Mouse (Mus musculus): ENCODE measurements around the gene Pgp. TPM values are rescaled to one million over a fixed set of nuclear protein-coding genes. Genes with fewer than 3 reads are reported as not detected.
A peak's percentile ranks its signal among the peaks of the same experiment; 100 is the strongest.

The Pgp gene
- polyA plus RNA-seq, 1 experiment from 2014 or later: 42.5 TPM

GRCm38 (mm10) chr17:24485090-24485860 lies 15.1 kb downstream of the Pgp start:
- no peak overlapping the region for H3K9ac ChIP-seq (replicated peaks; ENCODE audit: low read depth)
- H3K27ac ChIP-seq (ENCODE audit: low read length): no peak overlapping the region
- no peak overlapping the region for H3K4me3 ChIP-seq (ENCODE audit: low read depth, low read length)
- H3K27me3 ChIP-seq (replicated peaks; ENCODE audit: insufficient read depth, low read length): peaks cover 7% of the 10 kb centered on the region; the same call in 1 of the 2 replicates
- no peak for TF ChIP-seq CTCF (IDR thresholded peaks at IDR 0.05)
- no peak for TF ChIP-seq EP300 (IDR thresholded peaks at IDR 0.05)
- H3K4me1 ChIP-seq (ENCODE audit: insufficient read depth, low read depth, low read length): peaks cover 5% of the 10 kb centered on the region; the same call in 1 of the 2 replicates
- DNase-seq (ENCODE audit: low spot score) (no peak), ATAC-seq (no peak)
- no peak overlapping the region for H3K4me2 ChIP-seq (replicated peaks; ENCODE audit: low read depth, low read length)
- WGBS: 51% methylated on average over 11 of the region's 11 CpGs
- no peaks in the 10 kb centered on the region for H3K36me3 ChIP-seq (ENCODE audit: insufficient read depth, low read length)
- H3K9me3 ChIP-seq (ENCODE audit: low read length): no peaks in the 10 kb centered on the region

- Histone ChIP-seq H3K27me3 (replicated peaks; ENCODE audit: insufficient read depth, low read length) (peaks cover 7% of the 10 kb centered on the region; the same call in 1 of the 2 replicates), H3K36me3 (ENCODE audit: insufficient read depth, low read length) (no peaks in the 10 kb centered on the region), H3K27ac (ENCODE audit: low read length) (no peak within 1 kb of the TSS), H3K9ac (replicated peaks; ENCODE audit: low read depth) (0 out of 2 replicates have a peak within 1 kb of the TSS, but pooled peaks have one; percentile 12), H3K9me3 (ENCODE audit: low read length) (no peaks in the 10 kb centered on the region), H3K4me1 (ENCODE audit: insufficient read depth, low read depth, low read length) (peaks cover 5% of the 10 kb centered on the region; the same call in 1 of the 2 replicates), H3K4me3 (ENCODE audit: low read depth, low read length) (peak within 1 kb of the TSS; percentile 60), H3K4me2 (replicated peaks; ENCODE audit: low read depth, low read length) (peak within 1 kb of the TSS; percentile 99)
- under 1% methylated on average over 25 of the region's 45 CpGs for WGBS
- ATAC-seq (peak; percentile 65), DNase-seq (ENCODE audit: low spot score) (peak; percentile 52)
- TF ChIP-seq CTCF (IDR thresholded peaks at IDR 0.05): no peak
- TF ChIP-seq EP300 (IDR thresholded peaks at IDR 0.05): no peak
These were observed 18.0 kb downstream of the Pgp start, which contains the start of gene Caskin1 for GRCm38 (mm10) chr17:24488186-24488661. Gene Caskin1, plus strand, starts transcription at chr17:24488601.

- H3K4me3 ChIP-seq (ENCODE audit: low read depth, low read length): peak overlapping the region; percentile 60
- peak overlapping the region; percentile 99 for H3K4me2 ChIP-seq (replicated peaks; ENCODE audit: low read depth, low read length)
- H3K36me3 ChIP-seq (ENCODE audit: insufficient read depth, low read length): no peaks in the 10 kb centered on the region
- ATAC-seq (peak; percentile 61), DNase-seq (ENCODE audit: low spot score) (no peak)
- H3K4me1 ChIP-seq (ENCODE audit: insufficient read depth, low read depth, low read length): peaks cover 5% of the 10 kb centered on the region; the same call in 1 of the 2 replicates
- H3K9ac ChIP-seq (replicated peaks; ENCODE audit: low read depth): 0 out of 2 replicates have a peak overlapping the region, but pooled peaks have one; percentile 12
- 1% methylated on average over 29 of the region's 81 CpGs for WGBS
- no peak overlapping the region for H3K27ac ChIP-seq (ENCODE audit: low read length)
- no peaks in the 10 kb centered on the region for H3K9me3 ChIP-seq (ENCODE audit: low read length)
- TF ChIP-seq CTCF (IDR thresholded peaks at IDR 0.05) (no peak), EP300 (IDR thresholded peaks at IDR 0.05) (no peak)
- H3K27me3 ChIP-seq (replicated peaks; ENCODE audit: insufficient read depth, low read length): peaks cover 7% of the 10 kb centered on the region; the same call in 1 of the 2 replicates
These were observed 18.6 kb downstream of the Pgp start for GRCm38 (mm10) chr17:24488662-24489264.

GRCm38 (mm10) chr17:24489265-24490030 lies 19.3 kb downstream of the Pgp start:
- H3K4me3 ChIP-seq (ENCODE audit: low read depth, low read length): peak overlapping the region; percentile 60
- ATAC-seq: no peak
- WGBS: 24% methylated on average over 19 of the region's 19 CpGs
- TF ChIP-seq EP300 (IDR thresholded peaks at IDR 0.05) (no peak), CTCF (IDR thresholded peaks at IDR 0.05) (no peak)
- peaks cover 7% of the 10 kb centered on the region; the same call in 1 of the 2 replicates for H3K27me3 ChIP-seq (replicated peaks; ENCODE audit: insufficient read depth, low read length)
- no peak overlapping the region for H3K27ac ChIP-seq (ENCODE audit: low read length)
- H3K4me2 ChIP-seq (replicated peaks; ENCODE audit: low read depth, low read length): peak overlapping the region; percentile 99
- no peak for DNase-seq (ENCODE audit: low spot score)
- H3K4me1 ChIP-seq (ENCODE audit: insufficient read depth, low read depth, low read length): peaks cover 5% of the 10 kb centered on the region; the same call in 1 of the 2 replicates
- H3K9ac ChIP-seq (replicated peaks; ENCODE audit: low read depth): no peak overlapping the region
- H3K9me3 ChIP-seq (ENCODE audit: low read length): no peaks in the 10 kb centered on the region
- H3K36me3 ChIP-seq (ENCODE audit: insufficient read depth, low read length): no peaks in the 10 kb centered on the region

- no peak for ATAC-seq
- Histone ChIP-seq H3K36me3 (ENCODE audit: insufficient read depth, low read length) (no peaks in the 10 kb centered on the region), H3K4me1 (ENCODE audit: insufficient read depth, low read depth, low read length) (peaks cover 5% of the 10 kb centered on the region; the same call in 1 of the 2 replicates), H3K9ac (replicated peaks; ENCODE audit: low read depth) (no peak overlapping the region), H3K27ac (ENCODE audit: low read length) (no peak overlapping the region), H3K4me3 (ENCODE audit: low read depth, low read length) (no peak overlapping the region), H3K27me3 (replicated peaks; ENCODE audit: insufficient read depth, low read length) (peaks cover 7% of the 10 kb centered on the region; the same call in 1 of the 2 replicates), H3K9me3 (ENCODE audit: low read length) (no peaks in the 10 kb centered on the region), H3K4me2 (replicated peaks; ENCODE audit: low read depth, low read length) (no peak overlapping the region)
- DNase-seq (ENCODE audit: low spot score): no peak
- 69% methylated on average over 4 of the region's 4 CpGs for WGBS
- no peak for TF ChIP-seq CTCF (IDR thresholded peaks at IDR 0.05)
- no peak for TF ChIP-seq EP300 (IDR thresholded peaks at IDR 0.05)
These were observed 20.2 kb downstream of the Pgp start for GRCm38 (mm10) chr17:24490399-24490798.

Measured in lung, postnatal 0 days (tissue).